Comparison of ENCODE assay signal across 15 mouse cellular contexts in genomic region chr3:99716381-99716780, GRCm38 (mm10).
"Had no signal": no experiment of that assay in that cellular context is flagged by ENCODE, and none has a peak within 500 bp of the region (broad histone marks: within the 10 kb centered on the region; RNA-seq: fewer than 3 reads in every experiment).

No protein-coding gene starts in this region.

- H3K4me1 ChIP-seq: midbrain, embryonic 10.5 days; midbrain, embryonic 12.5 days; neural tube, embryonic 12.5 days; stomach, embryonic 15.5 days had no signal

- H3K27me3 ChIP-seq: midbrain, embryonic 12.5 days; neural tube, embryonic 12.5 days; stomach, embryonic 15.5 days had no signal

- H3K4me3 ChIP-seq: midbrain, embryonic 10.5 days; midbrain, embryonic 12.5 days; myocyte; neural tube, embryonic 12.5 days; stomach, embryonic 15.5 days had no signal

- H3K27ac ChIP-seq: midbrain, embryonic 10.5 days; midbrain, embryonic 12.5 days; neural tube, embryonic 12.5 days; stomach, embryonic 15.5 days; stomach, postnatal 0 days had no signal

- H3K36me3 ChIP-seq: midbrain, embryonic 10.5 days; midbrain, embryonic 12.5 days; neural tube, embryonic 12.5 days; stomach, embryonic 15.5 days had no signal

- DNase-seq: lung, adult 18-20 months; lung, embryonic 14.5 days; lung, postnatal 10 days; lung, postnatal 4 days; midbrain, embryonic 14.5 days; right cerebral cortex, postnatal 14 days; thymus, adult 2 months; thymus, postnatal 25 days; thymus, postnatal 4 days had no signal

- H3K9me3 ChIP-seq: midbrain, embryonic 10.5 days; midbrain, embryonic 12.5 days; neural tube, embryonic 12.5 days; stomach, embryonic 15.5 days had no signal
